Mouse (Mus musculus): ENCODE measurements around the gene Tab1.

GRCm38 (mm10) chr15:80157197-80157943 lies 24.4 kb downstream of the Tab1 start:
- no peak for TF ChIP-seq CTCF (IDR thresholded peaks at IDR 0.05; ENCODE audit: low read depth)
- TF ChIP-seq EP300 (IDR thresholded peaks at IDR 0.05; ENCODE audit: low read depth): no peak
